Mouse (Mus musculus) cerebellum, adult 8-10 months (tissue): ENCODE measurements around the gene Hdac6.
"Not testable (repeated sequence)": the region's sequence is repeated elsewhere in the genome, so short reads cannot be mapped to it uniquely, and the experiment has no call there.

ENCODE experiments used
- DNase-seq: peaks from one replicate; pipeline ENCODE4 v3.0.0; 2022

The Hdac6 gene

DNA sequence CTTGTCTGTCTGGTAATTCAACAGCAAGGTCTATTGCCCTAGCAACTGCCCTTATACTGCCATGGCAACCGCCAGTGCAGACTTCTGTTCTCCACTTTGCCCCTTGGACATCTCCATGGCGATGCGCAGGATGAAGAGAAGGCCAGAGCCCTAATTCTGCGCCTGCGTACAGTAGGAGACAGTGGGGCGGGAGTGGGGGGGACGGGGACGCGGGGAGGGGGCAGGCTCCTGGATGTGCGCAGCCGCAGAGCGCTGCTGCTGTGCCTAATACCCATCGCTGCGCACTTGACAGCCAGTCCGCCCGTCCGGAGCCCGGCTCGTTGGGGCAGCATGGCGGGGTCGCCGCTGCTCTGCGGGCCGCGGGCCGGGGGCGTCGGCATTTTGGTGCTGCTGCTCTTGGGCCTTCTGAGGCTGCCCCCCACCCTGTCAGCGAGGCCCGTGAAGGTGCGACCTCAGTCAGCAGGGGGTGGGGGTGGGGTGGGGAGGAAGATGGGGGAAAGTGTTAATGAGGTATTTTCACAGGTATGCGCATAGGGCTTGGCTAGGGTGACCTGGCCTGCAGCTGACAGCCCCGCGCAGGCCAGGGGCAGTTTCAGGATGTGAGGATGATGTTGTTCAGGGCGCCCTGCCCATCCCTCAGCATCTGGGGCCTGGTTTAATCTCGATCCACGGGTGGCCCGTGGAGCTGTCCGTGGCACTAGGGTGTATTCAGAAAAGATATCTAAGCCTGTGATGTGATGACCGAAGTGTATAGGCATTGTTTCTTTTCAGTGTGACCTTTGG lies 27.9 kb downstream of the Hdac6 start, which contains the start of gene Pcsk1n:
TSS of gene Pcsk1n (plus strand) at position 222 of the 783 bp plus-strand sequence.
- peak; percentile 56 for DNase-seq

GRCm38 (mm10) chrX:7917960-7918359 lies 29.7 kb downstream of the Hdac6 start:
- not testable (repeated sequence) for DNase-seq

DNA sequence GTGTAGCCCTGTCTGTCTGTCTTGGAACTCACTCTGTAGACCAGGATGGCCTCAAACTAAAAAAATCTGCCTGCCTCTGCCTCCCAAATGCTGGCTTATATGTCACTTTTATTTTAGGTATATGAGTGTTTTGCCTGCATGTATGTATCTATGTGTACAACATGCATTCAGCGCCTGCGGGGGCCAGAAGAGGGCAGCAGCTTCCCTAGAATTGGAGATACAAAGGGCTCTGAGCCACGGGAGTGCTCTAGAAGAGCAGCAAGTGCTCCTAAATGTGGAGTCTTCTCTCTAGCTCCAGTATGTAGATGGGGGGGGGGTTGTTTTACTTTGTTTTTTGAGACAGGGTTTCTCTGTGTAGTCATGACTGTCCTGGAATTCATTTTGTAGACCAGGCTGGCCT lies 32.0 kb downstream of the Hdac6 start:
- DNase-seq, result not testable (repeated sequence)

GRCm38 (mm10) chrX:7910473-7910872 lies 37.2 kb downstream of the Hdac6 start:
- DNase-seq, result no peak

DNA sequence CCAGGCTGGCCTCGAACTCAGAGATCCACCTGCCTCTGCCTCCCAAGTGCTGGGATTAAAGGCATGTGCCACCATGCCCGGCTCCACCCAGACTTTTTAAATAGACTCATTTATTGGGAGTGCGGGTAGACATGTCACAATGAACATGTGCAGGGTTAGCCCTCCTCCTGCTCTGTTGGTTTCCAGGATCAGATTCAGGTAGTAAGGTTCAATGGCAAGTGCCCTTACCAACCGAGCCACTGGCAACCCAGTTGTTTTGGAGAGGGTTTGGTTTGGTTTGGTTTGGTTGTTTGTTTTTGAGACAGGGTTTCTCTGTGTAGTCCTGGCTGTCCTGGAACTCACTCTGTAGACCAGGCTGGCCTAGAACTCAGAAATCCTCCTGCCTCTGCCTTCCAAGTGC lies 38.4 kb downstream of the Hdac6 start, which contains the start of gene Gm10490:
TSS of gene Gm10490 (plus strand) at position 301 of the 400 bp plus-strand sequence.
- not testable (repeated sequence) for DNase-seq

- no peak for DNase-seq
These were observed 40.0 kb downstream of the Hdac6 start, which contains the start of gene Gm10491 for GRCm38 (mm10) chrX:7907735-7908134. Gene Gm10491 (minus strand): TSS chrX:7907835.

- DNase-seq, result no peak
These were observed 43.2 kb downstream of the Hdac6 start for GRCm38 (mm10) chrX:7904441-7904840.

DNA sequence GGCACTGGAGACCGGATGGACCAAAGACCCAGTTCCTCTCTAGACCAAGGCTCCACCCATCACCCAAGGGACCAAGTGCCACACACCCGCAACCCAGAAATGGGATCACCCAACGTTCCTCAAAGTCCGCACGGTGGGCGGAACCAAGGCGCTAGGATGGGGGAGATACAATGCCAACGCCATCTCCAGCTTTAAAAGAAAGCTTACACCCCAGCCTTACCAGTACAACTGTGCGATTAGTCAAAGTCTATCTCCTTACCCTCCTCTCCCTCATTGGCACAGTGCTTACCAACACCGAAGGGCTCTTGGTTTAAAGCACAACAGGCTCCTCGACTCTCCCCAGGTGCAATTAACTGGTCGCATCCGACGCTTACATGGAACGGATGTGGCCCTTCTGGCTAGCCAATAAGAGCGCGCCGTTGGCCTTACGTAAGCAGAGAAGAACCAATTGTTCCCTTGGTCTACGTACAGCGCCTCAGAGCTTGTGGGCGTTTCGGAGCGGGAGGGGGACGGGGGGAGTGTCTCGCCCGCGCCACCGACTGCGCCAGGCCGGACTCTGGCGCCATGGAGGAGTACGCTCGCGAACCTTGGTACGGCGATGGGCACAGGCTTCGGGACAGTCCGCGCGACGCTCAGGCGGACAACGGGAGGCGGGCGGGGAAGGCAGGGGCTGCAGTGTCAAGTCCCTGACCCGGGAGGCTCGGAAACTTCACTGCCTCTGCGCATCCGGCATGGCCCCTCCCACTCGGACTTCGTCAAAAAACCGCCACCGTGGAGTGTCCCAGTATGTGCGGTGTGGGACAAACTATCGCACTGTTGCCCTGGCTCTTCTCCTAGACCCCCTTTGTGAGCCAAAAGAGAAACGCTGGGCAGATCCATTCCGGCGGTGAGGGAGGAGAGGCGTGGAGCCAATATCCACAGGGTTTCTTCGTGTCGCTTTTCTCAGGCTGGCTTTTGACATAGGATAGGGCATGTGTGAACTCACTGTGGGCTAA lies 48.5 kb downstream of the Hdac6 start, which contains the start of the genes Pqbp1 and Timm17b:
TSS of gene Pqbp1 (minus strand) at position 390 of the 995 bp plus-strand sequence.
TSS of gene Timm17b (plus strand) at position 478 of the 995 bp plus-strand sequence.
- peak; percentile 78 for DNase-seq

DNA sequence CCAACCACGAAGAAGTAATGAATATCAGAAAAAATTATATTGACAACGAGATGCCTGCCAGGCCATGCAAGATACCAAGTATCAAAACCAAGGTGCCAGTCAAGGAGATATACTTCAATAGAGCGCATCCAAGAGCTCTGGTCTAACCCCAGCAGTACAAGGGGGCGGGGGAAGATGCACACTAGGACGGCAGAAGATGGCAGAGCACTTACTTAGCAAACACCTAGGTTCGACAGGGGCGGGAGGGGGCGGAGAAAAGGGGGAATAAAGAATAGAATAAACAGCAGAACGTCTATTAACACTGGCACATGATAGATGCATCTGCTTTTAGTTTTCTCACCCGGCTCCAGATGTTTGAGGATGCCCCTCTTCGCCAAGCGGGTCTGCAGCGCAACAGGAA lies 49.5 kb downstream of the Hdac6 start:
- no peak for DNase-seq

DNA sequence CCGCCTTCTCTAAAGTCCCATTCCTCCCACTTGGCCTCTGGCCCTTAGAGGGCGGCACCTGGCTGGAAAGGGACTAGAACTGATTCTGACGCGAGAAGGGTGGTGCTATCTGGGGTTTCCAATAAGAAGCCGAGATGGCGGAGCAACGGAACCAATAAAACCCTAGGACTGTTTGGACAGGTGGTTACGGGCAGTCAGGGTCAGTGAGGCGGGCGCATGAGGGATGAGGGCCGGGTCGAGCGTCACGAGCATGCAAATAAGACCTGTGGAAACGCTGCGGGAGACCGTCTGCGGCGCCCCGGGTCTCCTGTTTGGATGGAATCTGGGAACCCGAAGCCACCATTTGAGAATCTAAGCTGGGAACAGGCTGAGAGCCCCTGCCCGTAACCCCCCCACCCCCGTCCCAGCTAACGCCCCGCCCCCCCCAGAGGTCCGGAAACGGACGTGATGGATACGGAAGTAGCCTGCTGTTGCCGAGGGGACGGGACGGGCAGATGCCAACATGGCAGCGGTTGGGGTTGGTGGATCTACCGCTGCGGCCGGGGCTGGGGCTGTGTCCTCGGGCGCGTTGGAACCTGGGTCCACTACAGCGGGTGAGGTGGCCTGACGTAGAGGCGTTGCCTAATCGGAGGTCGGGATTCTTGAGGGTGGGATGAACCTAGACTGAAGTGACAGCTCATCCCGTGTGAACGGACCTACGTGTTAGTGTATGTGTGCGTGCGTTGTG lies 63.7 kb downstream of the Hdac6 start, which contains the start of gene Slc35a2:
TSS of gene Slc35a2 (plus strand) at position 188 of the 727 bp plus-strand sequence.
- DNase-seq, result peak; percentile 79
